Mouse (Mus musculus) spleen, adult 18-20 months (tissue): ENCODE data around the gene AI481877.
A peak's percentile ranks its signal among the peaks of the same experiment; 100 is the strongest.

Experiments
- DNase-seq, 2 experiments: peaks; one replicate each; pipeline ENCODE4 v3.0.0; 2022; ENCODE audit warnings: mixed read lengths in 2 of 2

The AI481877 gene

GRCm38 (mm10) chr4:59123557-59123956 is 15.2 kb downstream of the AI481877 start:
- no peak for DNase-seq

- DNase-seq: no peak
These were observed 20.9 kb downstream of the AI481877 start for GRCm38 (mm10) chr4:59117644-59118495.

- no peak for DNase-seq
These were observed 30.1 kb downstream of the AI481877 start for GRCm38 (mm10) chr4:59108721-59109120.

- DNase-seq: no peak
These were observed 30.9 kb downstream of the AI481877 start for GRCm38 (mm10) chr4:59107886-59108285.

- no peak for DNase-seq
These were observed 32.1 kb downstream of the AI481877 start for GRCm38 (mm10) chr4:59106661-59107060.

GRCm38 (mm10) chr4:59104166-59104565 is 34.6 kb downstream of the AI481877 start:
- DNase-seq: no peak

- DNase-seq: peak in 1 of 2 experiments; percentile 58
These were observed 42.4 kb downstream of the AI481877 start for GRCm38 (mm10) chr4:59096393-59096792.

GRCm38 (mm10) chr4:59089391-59089790 is 49.4 kb downstream of the AI481877 start:
- no peak for DNase-seq

- DNase-seq: no peak
These were observed 55.4 kb downstream of the AI481877 start for GRCm38 (mm10) chr4:59083430-59083829.

- no peak for DNase-seq
These were observed 69.5 kb downstream of the AI481877 start for GRCm38 (mm10) chr4:59069276-59069675.

GRCm38 (mm10) chr4:59062526-59062925 is 76.3 kb downstream of the AI481877 start:
- no peak for DNase-seq

GRCm38 (mm10) chr4:59057929-59058328 is 80.9 kb downstream of the AI481877 start:
- no peak for DNase-seq

GRCm38 (mm10) chr4:59051081-59051480 is 87.7 kb downstream of the AI481877 start:
- no peak for DNase-seq

GRCm38 (mm10) chr4:59047222-59047621 is 91.6 kb downstream of the AI481877 start:
- no peak for DNase-seq

- no peak for DNase-seq
These were observed 94.9 kb downstream of the AI481877 start for GRCm38 (mm10) chr4:59043891-59044290.

GRCm38 (mm10) chr4:59043074-59043473 is 95.7 kb downstream of the AI481877 start:
- DNase-seq: peak; percentile 9 to 12

GRCm38 (mm10) chr4:59040397-59041287 is 98.1 kb downstream of the AI481877 start:
- DNase-seq: peak in 1 of 2 experiments; percentile 11

GRCm38 (mm10) chr4:59037525-59037924 is 101.3 kb downstream of the AI481877 start:
- DNase-seq: no peak

GRCm38 (mm10) chr4:59036490-59037127 is 102.2 kb downstream of the AI481877 start:
- DNase-seq: peak; percentile 49 to 73

- no peak for DNase-seq
These were observed 102.9 kb downstream of the AI481877 start for GRCm38 (mm10) chr4:59035786-59036350.

- peak; percentile 53 to 66 for DNase-seq
These were observed 103.6 kb downstream of the AI481877 start, which contains the start of gene Gng10 for GRCm38 (mm10) chr4:59034918-59035785. TSS of gene Gng10 (plus strand) at chr4:59035088.
